Mouse (Mus musculus): Measurements from ENCODE around the gene Eef2k. TPM values are rescaled to one million over a fixed set of nuclear protein-coding genes. Genes with fewer than 3 reads are reported as not detected.

The Eef2k gene
- polyA plus RNA-seq, 1 experiment from 2014 or later, result 44.3 TPM

GRCm38 (mm10) chr7:120917279-120917591 lies 74.6 kb downstream of the Eef2k start:
- H3K9ac ChIP-seq, result peak overlapping the region; percentile 96; the same call in 1 of the 2 replicates

GRCm38 (mm10) chr7:120917592-120918461 lies 75.2 kb downstream of the Eef2k start, which contains the start of gene Polr3e:
Gene Polr3e, plus strand, starts transcription at chr7:120917744.
- peak within 1 kb of the TSS; percentile 96 for H3K9ac ChIP-seq
- H3K9me3 ChIP-seq (replicated peaks), result no peaks in the 10 kb centered on the region
- peak within 1 kb of the TSS; percentile 95 for H3K4me2 ChIP-seq
- peaks cover 18% of the 10 kb centered on the region for H3K36me3 ChIP-seq
- H3K27ac ChIP-seq, result peak within 1 kb of the TSS; percentile 95
- no peaks in the 10 kb centered on the region for H3K27me3 ChIP-seq (replicated peaks)
- H3K4me3 ChIP-seq, result peak within 1 kb of the TSS; percentile 96
- peaks cover 39% of the 10 kb centered on the region for H3K4me1 ChIP-seq
- ATAC-seq, result peak; percentile 88
- under 1% methylated on average over 97 of the region's 102 CpGs for WGBS (ENCODE audit: insufficient replicate concordance)

More at GRCm38 (mm10) chr7:120917279-120917591, 74.6 kb downstream of the Eef2k start:
- H3K4me1 ChIP-seq, result peaks cover 39% of the 10 kb centered on the region
- H3K27ac ChIP-seq, result no peak overlapping the region
- H3K4me2 ChIP-seq, result peak overlapping the region; percentile 95
- 4% methylated on average over 12 of the region's 12 CpGs for WGBS (ENCODE audit: insufficient replicate concordance)
- peak overlapping the region; percentile 96 for H3K4me3 ChIP-seq
- no peaks in the 10 kb centered on the region for H3K9me3 ChIP-seq (replicated peaks)
- ATAC-seq, result no peak
- H3K27me3 ChIP-seq (replicated peaks), result no peaks in the 10 kb centered on the region
- H3K36me3 ChIP-seq, result peaks cover 13% of the 10 kb centered on the region

GRCm38 (mm10) chr7:120918526-120918962 lies 75.9 kb downstream of the Eef2k start:
- H3K9ac ChIP-seq, result peak overlapping the region; percentile 96
- H3K4me1 ChIP-seq, result peaks cover 39% of the 10 kb centered on the region
- H3K9me3 ChIP-seq (replicated peaks), result no peaks in the 10 kb centered on the region
- H3K4me3 ChIP-seq, result peak overlapping the region; percentile 96
- H3K4me2 ChIP-seq, result peak overlapping the region; percentile 95
- peak; percentile 77 for ATAC-seq
- peak overlapping the region; percentile 95 for H3K27ac ChIP-seq
- 6% methylated on average over 10 of the region's 10 CpGs for WGBS (ENCODE audit: insufficient replicate concordance)
- H3K27me3 ChIP-seq (replicated peaks), result no peaks in the 10 kb centered on the region
- peaks cover 24% of the 10 kb centered on the region for H3K36me3 ChIP-seq

GRCm38 (mm10) chr7:120933110-120933509 lies 90.5 kb downstream of the Eef2k start:
- no peaks in the 10 kb centered on the region for H3K9me3 ChIP-seq (replicated peaks)
- peak overlapping the region; percentile 54 for H3K27ac ChIP-seq
- H3K27me3 ChIP-seq (replicated peaks), result no peaks in the 10 kb centered on the region
- peak overlapping the region; percentile 15 for H3K9ac ChIP-seq
- H3K36me3 ChIP-seq, result peaks cover 98% of the 10 kb centered on the region
- 0 out of 2 replicates have a peak overlapping the region, but pooled peaks have one; percentile 3 for H3K4me2 ChIP-seq
- peak; percentile 26; the same call in 1 of the 2 replicates for ATAC-seq
- no peak overlapping the region for H3K4me3 ChIP-seq
- WGBS (ENCODE audit: insufficient replicate concordance), result 83% methylated on average over 7 of the region's 7 CpGs
- H3K4me1 ChIP-seq, result peaks cover 20% of the 10 kb centered on the region

- peak; percentile 76 for ATAC-seq
- H3K4me2 ChIP-seq, result 0 out of 2 replicates have a peak overlapping the region, but pooled peaks have one; percentile 3
- H3K36me3 ChIP-seq, result peaks cover 98% of the 10 kb centered on the region
- H3K9me3 ChIP-seq (replicated peaks), result no peaks in the 10 kb centered on the region
- no peaks in the 10 kb centered on the region for H3K27me3 ChIP-seq (replicated peaks)
- peak overlapping the region; percentile 15 for H3K9ac ChIP-seq
- H3K4me3 ChIP-seq, result no peak overlapping the region
- 49% methylated on average over 5 of the region's 5 CpGs for WGBS (ENCODE audit: insufficient replicate concordance)
- H3K27ac ChIP-seq, result peak overlapping the region; percentile 54; the same call in 1 of the 2 replicates
- H3K4me1 ChIP-seq, result peaks cover 20% of the 10 kb centered on the region
Measured at GRCm38 (mm10) chr7:120933680-120934195, 91.1 kb downstream of the Eef2k start.

- peak; percentile 54; the same call in 1 of the 2 replicates for ATAC-seq
- Histone ChIP-seq H3K36me3 (peaks cover 98% of the 10 kb centered on the region), H3K27me3 (replicated peaks) (no peaks in the 10 kb centered on the region), H3K4me2 (no peak overlapping the region), H3K4me3 (no peak overlapping the region), H3K27ac (no peak overlapping the region), H3K9ac (no peak overlapping the region), H3K4me1 (peaks cover 20% of the 10 kb centered on the region), H3K9me3 (replicated peaks) (no peaks in the 10 kb centered on the region)
- 45% methylated on average over 5 of the region's 5 CpGs for WGBS (ENCODE audit: insufficient replicate concordance)
Measured at GRCm38 (mm10) chr7:120934716-120935115, 92.1 kb downstream of the Eef2k start.

GRCm38 (mm10) chr7:120936522-120936921 lies 93.9 kb downstream of the Eef2k start:
- Histone ChIP-seq H3K36me3 (peaks cover 99% of the 10 kb centered on the region), H3K4me1 (peaks cover 20% of the 10 kb centered on the region), H3K27me3 (replicated peaks) (no peaks in the 10 kb centered on the region), H3K4me2 (no peak overlapping the region), H3K9ac (no peak overlapping the region), H3K27ac (no peak overlapping the region), H3K9me3 (replicated peaks) (no peaks in the 10 kb centered on the region), H3K4me3 (no peak overlapping the region)
- ATAC-seq, result no peak
- WGBS (ENCODE audit: insufficient replicate concordance), result 80% methylated on average over 4 of the region's 4 CpGs

GRCm38 (mm10) chr7:120938206-120938605 lies 95.6 kb downstream of the Eef2k start:
- Histone ChIP-seq H3K36me3 (peaks cover 99% of the 10 kb centered on the region), H3K4me3 (no peak overlapping the region), H3K4me2 (no peak overlapping the region), H3K9ac (no peak overlapping the region), H3K4me1 (peaks cover 14% of the 10 kb centered on the region), H3K27me3 (replicated peaks) (no peaks in the 10 kb centered on the region), H3K27ac (no peak overlapping the region), H3K9me3 (replicated peaks) (no peaks in the 10 kb centered on the region)
- WGBS (ENCODE audit: insufficient replicate concordance), result 84% methylated on average over 9 of the region's 9 CpGs
- no peak for ATAC-seq

GRCm38 (mm10) chr7:120940343-120940742 lies 97.7 kb downstream of the Eef2k start:
- peak; percentile 28; the same call in 1 of the 2 replicates for ATAC-seq
- Histone ChIP-seq H3K9ac (no peak overlapping the region), H3K4me1 (no peaks in the 10 kb centered on the region), H3K9me3 (replicated peaks) (no peaks in the 10 kb centered on the region), H3K4me3 (no peak overlapping the region), H3K4me2 (no peak overlapping the region), H3K27ac (no peak overlapping the region), H3K27me3 (replicated peaks) (no peaks in the 10 kb centered on the region), H3K36me3 (peaks cover 97% of the 10 kb centered on the region)
- 92% methylated on average over 12 of the region's 12 CpGs for WGBS (ENCODE audit: insufficient replicate concordance)

GRCm38 (mm10) chr7:120941214-120941613 lies 98.6 kb downstream of the Eef2k start:
- Histone ChIP-seq H3K9me3 (replicated peaks) (no peaks in the 10 kb centered on the region), H3K4me3 (no peak overlapping the region), H3K27ac (no peak overlapping the region), H3K4me1 (no peaks in the 10 kb centered on the region), H3K36me3 (peaks cover 97% of the 10 kb centered on the region), H3K9ac (no peak overlapping the region), H3K4me2 (no peak overlapping the region), H3K27me3 (replicated peaks) (no peaks in the 10 kb centered on the region)
- no peak for ATAC-seq
- 87% methylated on average over 6 of the region's 6 CpGs for WGBS (ENCODE audit: insufficient replicate concordance)

- Histone ChIP-seq H3K4me2 (no peak overlapping the region), H3K4me1 (no peaks in the 10 kb centered on the region), H3K9ac (no peak overlapping the region), H3K27ac (no peak overlapping the region), H3K9me3 (replicated peaks) (no peaks in the 10 kb centered on the region), H3K36me3 (peaks cover 91% of the 10 kb centered on the region), H3K27me3 (replicated peaks) (no peaks in the 10 kb centered on the region), H3K4me3 (no peak overlapping the region)
- 78% methylated on average over 1 of the region's 1 CpGs for WGBS (ENCODE audit: insufficient replicate concordance)
- ATAC-seq, result no peak
Measured at GRCm38 (mm10) chr7:120942506-120942905, 99.9 kb downstream of the Eef2k start.

GRCm38 (mm10) chr7:120943936-120944509 lies 101.4 kb downstream of the Eef2k start:
- Histone ChIP-seq H3K36me3 (peaks cover 89% of the 10 kb centered on the region), H3K4me3 (no peak overlapping the region), H3K4me2 (no peak overlapping the region), H3K4me1 (no peaks in the 10 kb centered on the region), H3K27me3 (replicated peaks) (no peaks in the 10 kb centered on the region), H3K9me3 (replicated peaks) (no peaks in the 10 kb centered on the region), H3K27ac (no peak overlapping the region), H3K9ac (no peak overlapping the region)
- 67% methylated on average over 8 of the region's 8 CpGs for WGBS (ENCODE audit: insufficient replicate concordance)
- no peak for ATAC-seq
